Mouse (Mus musculus): ENCODE measurements around the gene Lrrfip2.

Lrrfip2 gene

DNA sequence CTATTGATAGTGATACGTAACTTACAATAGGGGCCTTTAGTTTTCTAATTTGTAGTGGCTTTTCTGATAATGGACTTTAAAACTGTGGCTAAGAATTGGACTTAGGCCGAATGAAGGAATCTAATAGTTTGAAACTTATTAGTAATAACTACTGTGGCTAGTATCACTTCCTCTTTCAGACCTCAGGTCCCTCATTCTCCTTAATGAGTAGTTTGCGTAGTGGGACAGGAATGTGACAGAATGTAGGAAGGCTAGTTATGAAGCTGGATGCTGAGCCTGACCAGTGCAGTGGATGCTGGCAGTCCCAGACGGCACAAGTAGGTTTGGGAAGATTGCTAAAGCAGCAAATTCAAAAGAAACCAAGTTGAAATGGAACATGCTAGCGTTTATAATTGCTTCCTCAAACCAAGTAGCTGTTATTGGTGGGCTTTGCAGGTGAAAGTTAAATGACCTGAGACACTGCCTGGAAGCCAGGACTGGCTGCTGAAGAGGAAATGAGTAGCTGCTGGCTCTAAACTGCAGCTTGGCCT lies 103.2 kb downstream of the Lrrfip2 start:
- no peak for DNase-seq (ENCODE audit: low spot score in 2 of 2)

GRCm38 (mm10) chr9:111221580-111221979 lies 104.2 kb downstream of the Lrrfip2 start:
- DNase-seq (ENCODE audit: low spot score in 2 of 2) = no peak

- DNase-seq (ENCODE audit: low spot score in 2 of 2) = no peak
Measured at GRCm38 (mm10) chr9:111223406-111223805, 106.0 kb downstream of the Lrrfip2 start.

DNA sequence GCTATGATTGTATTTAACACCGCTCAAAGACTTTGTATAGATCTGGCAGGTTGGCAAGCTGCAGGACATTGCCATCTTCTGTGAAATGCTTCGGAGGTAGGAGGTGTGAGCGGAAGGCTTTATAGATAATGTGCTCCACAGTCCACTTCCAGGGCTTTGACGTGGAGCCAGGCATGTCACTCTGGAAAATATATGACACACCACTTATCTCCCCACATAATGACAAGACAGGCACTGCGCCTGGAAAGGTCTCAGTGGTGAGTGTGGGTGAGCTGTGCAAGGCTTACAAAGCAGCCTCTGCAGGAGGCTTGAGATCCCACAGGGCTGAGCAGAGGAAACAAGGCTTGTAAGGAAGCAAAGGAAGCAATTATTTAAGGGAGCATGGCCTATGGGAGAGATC lies 111.1 kb downstream of the Lrrfip2 start:
- no peak for DNase-seq (ENCODE audit: low spot score in 2 of 2)

GRCm38 (mm10) chr9:111234701-111235100 lies 117.3 kb downstream of the Lrrfip2 start:
- DNase-seq (ENCODE audit: low spot score in 2 of 2) = no peak

DNA sequence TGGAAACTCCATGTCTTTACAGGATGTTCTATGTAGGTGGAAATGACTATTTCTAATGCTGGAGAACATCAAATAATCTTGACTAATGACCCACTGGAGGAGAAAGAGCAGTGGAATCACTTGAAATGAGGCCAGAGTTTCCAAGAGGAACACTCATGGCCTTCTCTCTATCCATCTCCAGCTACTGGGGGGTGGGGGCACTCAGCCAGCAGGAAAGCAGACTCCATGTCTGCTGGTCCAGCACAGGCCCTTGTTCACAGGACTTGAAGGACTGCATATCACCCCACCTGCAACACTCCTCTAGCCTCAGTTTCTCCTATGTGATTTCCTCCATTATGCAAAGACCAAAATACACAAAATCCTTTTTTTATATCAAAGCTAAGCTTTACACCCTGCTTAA lies 120.3 kb downstream of the Lrrfip2 start:
- DNase-seq (ENCODE audit: low spot score in 2 of 2) = no peak

GRCm38 (mm10) chr9:111239821-111240220 lies 122.4 kb downstream of the Lrrfip2 start:
- DNase-seq (ENCODE audit: low spot score in 2 of 2) = no peak

- DNase-seq (ENCODE audit: low spot score in 2 of 2) = no peak
Measured at GRCm38 (mm10) chr9:111243384-111243783, 126.0 kb downstream of the Lrrfip2 start.

DNA sequence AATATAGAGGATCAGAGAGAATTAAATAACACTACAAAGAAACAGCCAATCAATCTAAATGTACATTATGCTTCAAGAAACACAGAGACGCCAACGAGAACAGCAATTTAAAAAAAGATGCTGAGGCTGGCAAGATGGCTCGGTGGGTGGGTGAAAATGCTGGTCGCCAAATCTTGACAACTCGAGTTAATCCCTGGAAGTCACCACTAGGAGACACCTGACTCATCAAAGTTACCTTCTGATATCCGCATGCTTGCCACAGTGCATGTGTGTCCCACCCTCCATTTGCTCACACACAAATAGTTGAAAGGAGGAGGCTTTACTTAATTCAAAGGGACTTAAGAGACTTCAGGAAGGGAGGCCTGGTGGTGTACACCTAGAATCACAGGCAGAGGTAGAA lies 128.2 kb downstream of the Lrrfip2 start:
- no peak for DNase-seq (ENCODE audit: low spot score in 2 of 2)

- no peak for DNase-seq (ENCODE audit: low spot score in 2 of 2)
Measured at GRCm38 (mm10) chr9:111247682-111248246, 130.4 kb downstream of the Lrrfip2 start.

- DNase-seq (ENCODE audit: low spot score in 2 of 2) = no peak
Measured at GRCm38 (mm10) chr9:111252161-111252869, 134.9 kb downstream of the Lrrfip2 start.

DNA sequence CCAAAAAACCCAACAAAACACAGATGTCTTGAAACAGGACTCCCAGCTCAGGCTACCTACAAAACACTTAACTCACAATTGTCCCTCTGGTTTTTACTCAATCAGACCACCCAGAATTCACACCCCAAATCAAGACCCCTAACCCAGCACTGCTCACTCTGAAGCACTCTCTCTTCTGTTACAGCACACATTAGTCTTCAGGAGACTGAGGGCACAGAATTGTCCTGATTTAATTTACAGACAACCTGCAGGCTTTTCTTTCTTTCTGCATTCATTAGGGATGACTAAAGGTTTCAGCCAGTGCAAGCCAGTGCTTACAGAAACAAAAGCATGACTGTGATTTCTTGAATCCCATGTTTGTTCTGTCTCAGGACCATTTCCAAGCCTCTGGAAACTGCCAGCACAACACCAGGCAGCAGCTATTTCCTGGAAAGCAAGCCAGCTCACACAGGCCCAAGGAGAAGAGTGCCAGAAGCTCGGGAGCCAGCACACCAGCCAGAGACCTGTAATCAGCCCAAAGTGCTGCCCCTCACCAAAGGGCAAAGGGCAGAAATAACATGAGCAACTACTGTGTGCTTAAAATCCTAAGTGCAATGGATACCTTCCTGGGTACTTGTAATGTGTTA lies 143.1 kb downstream of the Lrrfip2 start:
- no peak for DNase-seq (ENCODE audit: low spot score in 2 of 2)

DNA sequence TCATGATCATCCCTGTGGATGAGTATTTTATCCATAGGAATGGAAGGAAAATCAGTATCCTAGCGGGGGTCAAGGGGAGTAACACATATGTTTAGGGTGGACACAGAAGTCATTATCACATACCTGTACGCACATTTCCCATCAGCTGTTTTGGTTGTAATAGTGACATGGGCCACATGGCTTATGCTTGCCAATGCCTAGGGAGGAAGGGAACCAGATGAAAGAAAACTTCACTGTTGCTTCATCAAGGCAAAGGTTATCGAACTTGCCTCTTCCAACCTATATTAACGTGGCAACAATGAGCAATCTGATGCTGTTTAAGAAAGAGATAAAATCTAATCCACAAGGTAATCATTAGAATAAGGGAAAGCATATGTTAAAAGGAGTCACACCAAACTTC lies 144.0 kb downstream of the Lrrfip2 start:
- no peak for DNase-seq (ENCODE audit: low spot score in 2 of 2)

GRCm38 (mm10) chr9:111267998-111268397 lies 150.6 kb downstream of the Lrrfip2 start:
- DNase-seq (ENCODE audit: low spot score in 2 of 2) = no peak

DNA sequence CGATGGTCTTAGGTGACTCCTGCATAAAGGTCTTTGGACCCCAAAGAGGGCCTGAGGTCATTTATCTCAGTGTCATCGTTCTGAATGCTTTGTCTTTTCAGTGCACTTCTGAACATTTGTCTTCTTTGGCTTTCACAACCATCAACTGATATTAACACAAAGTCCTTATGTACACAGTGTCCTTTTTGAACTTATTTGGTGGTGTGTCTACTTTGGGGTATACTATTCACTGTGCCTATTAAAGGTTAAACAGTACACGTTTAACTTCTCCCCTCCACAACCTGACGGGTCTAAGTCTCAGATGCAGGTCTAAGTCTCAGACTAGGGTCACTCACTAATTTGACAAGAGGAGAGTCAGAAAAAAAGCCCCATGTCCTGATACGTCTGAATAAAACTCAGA lies 153.2 kb downstream of the Lrrfip2 start:
- DNase-seq (ENCODE audit: low spot score in 2 of 2) = no peak

DNA sequence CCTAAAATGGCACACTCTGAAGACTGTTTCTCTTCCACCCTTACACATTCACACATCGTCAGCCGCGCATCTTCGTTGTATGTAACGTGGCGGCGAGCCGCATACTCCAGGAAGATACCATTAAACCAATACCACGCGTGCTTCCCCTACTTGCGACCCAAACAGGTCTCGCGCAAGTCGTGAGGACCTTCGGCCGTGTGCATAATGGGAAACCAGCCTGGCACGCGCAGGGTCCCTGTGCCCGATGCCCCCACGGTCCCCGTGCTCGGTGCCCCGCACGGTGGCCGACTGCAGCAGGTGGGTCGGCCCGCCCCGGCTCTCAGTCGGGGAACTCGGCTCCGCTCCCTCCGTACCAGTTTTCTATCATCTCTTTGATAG lies 153.7 kb downstream of the Lrrfip2 start:
- no peak for DNase-seq (ENCODE audit: low spot score in 2 of 2)

- DNase-seq (ENCODE audit: low spot score in 2 of 2) = peak; percentile 98 to 99
Measured at GRCm38 (mm10) chr9:111271434-111272160, 154.2 kb downstream of the Lrrfip2 start, which contains the start of the genes Mlh1 and Epm2aip1. Gene Mlh1 (minus strand): TSS chr9:111271791. Gene Epm2aip1 (plus strand): TSS chr9:111271929.

GRCm38 (mm10) chr9:111272356-111272755 lies 155.0 kb downstream of the Lrrfip2 start:
- no peak for DNase-seq (ENCODE audit: low spot score in 2 of 2)

- no peak for DNase-seq (ENCODE audit: low spot score in 2 of 2)
Measured at GRCm38 (mm10) chr9:111272996-111273785, 155.8 kb downstream of the Lrrfip2 start.

- no peak for DNase-seq (ENCODE audit: low spot score in 2 of 2)
Measured at GRCm38 (mm10) chr9:111273958-111274357, 156.6 kb downstream of the Lrrfip2 start.

DNA sequence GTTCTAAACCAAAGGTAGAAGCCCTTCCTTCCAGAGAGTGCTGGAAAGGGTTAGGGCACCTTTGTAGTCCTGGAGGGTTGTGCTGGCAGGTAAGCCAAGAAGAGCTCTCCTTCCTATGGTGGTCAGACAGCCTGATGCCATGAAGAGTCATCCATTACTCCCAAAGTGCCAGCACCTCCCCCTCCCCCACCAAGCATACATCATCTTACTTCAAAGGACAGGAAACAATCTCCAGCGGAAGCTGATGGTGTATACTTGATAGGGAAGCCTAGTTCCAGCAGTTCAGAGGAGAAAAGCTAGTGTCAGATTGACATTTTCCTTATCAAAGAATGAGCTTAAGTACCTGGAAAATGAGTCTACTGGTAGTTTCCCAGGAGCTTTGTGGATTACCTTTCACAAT lies 157.8 kb downstream of the Lrrfip2 start:
- no peak for DNase-seq (ENCODE audit: low spot score in 2 of 2)

Measured in spleen, postnatal 4 days (tissue).